Mouse (Mus musculus) forebrain, postnatal 0 days (tissue): Measurements from ENCODE around the gene Zfp326. TPM values are rescaled to one million over a fixed set of nuclear protein-coding genes. Genes with fewer than 3 reads are reported as not detected.

ENCODE experiments used
- ATAC-seq: fragments of 200-750 bp; cut with Nextera tagmentation; 2 replicates; pipeline ENCODE4 v1.8.0; 2017; ENCODE audit warnings: mild to moderate bottlenecking, moderate library complexity
- DNase-seq: peaks from one replicate; pipeline ENCODE4 v3.0.0-alpha.2; 2015
- H3K27ac ChIP-seq: fragments of 300-500 bp; sonication (generic); 2 replicates; pipeline ENCODE4 v1.5.1; 2014; ENCODE audit warnings: low read depth, mild to moderate bottlenecking, antibody characterized with exemption, low read length, moderate library complexity, mixed read lengths
- H3K27me3 ChIP-seq: fragments of 300-500 bp; sonication (generic); 2 replicates; pipeline ENCODE4 v1.6.1; 2014; ENCODE audit warnings: mild to moderate bottlenecking, low read length, mixed read lengths; ENCODE audit not compliant: insufficient read depth
- H3K36me3 ChIP-seq: fragments of 300-500 bp; sonication (generic); 2 replicates; pipeline ENCODE4 v1.6.1; 2014; ENCODE audit warnings: mild to moderate bottlenecking, moderate library complexity; ENCODE audit not compliant: insufficient read depth
- H3K4me1 ChIP-seq: fragments of 300-500 bp; sonication (generic); 2 replicates; pipeline ENCODE4 v1.6.1; 2014; ENCODE audit warnings: antibody characterized with exemption; ENCODE audit not compliant: insufficient read depth
- H3K4me2 ChIP-seq: fragments of 300-500 bp; sonication (generic); 2 replicates; pipeline ENCODE4 v1.6.1; 2014; ENCODE audit warnings: low read depth, mild to moderate bottlenecking, moderate library complexity
- H3K4me3 ChIP-seq: fragments of 300-500 bp; sonication (generic); 2 replicates; pipeline ENCODE4 v1.5.1; 2014; ENCODE audit warnings: low read depth, low read length, mixed read lengths
- H3K9ac ChIP-seq: fragments of 300-500 bp; sonication (generic); 2 replicates; pipeline ENCODE4 v1.6.1; 2014; ENCODE audit warnings: mild to moderate bottlenecking
- H3K9me3 ChIP-seq: fragments of 300-500 bp; sonication (generic); 2 replicates; pipeline ENCODE4 v1.6.1; 2016; ENCODE audit warnings: low read length
- CTCF ChIP-seq: sonication (generic); IDR thresholded peaks from 2 replicates; pipeline ENCODE4 v1.5.1; 2016; ENCODE audit warnings: antibody characterized with exemption, control low read depth, low read depth
- WGBS: fragments of 180-500 bp; shearing (Covaris S2); extraction: QIAGEN DNeasy Blood & Tissue Kit; methylation state at CpG from one replicate; pipeline ENCODE4 v1.1.7; 2014; 5-methylcytosine and 5-hydroxymethylcytosine counted together
- polyA plus RNA-seq: library from polyadenylated mRNA; unstranded; fragments of >200 nt; fragmentation: Nextera tagmentation; extraction: Ambion mirVana; gene quantifications from 2 replicates; pipeline ENCODE4 v1.2.1, GENCODE M21; 2015
- total RNA-seq: library from RNA; depleted of rRNA; stranded (reverse); fragments of >200 nt; gene quantifications from 2 replicates; pipeline ENCODE4 v1.2.3, GENCODE M21; 2014

The Zfp326 gene
- total and polyA plus RNA-seq, 2 experiments from 2014 or later = 35.5 to 36.0 TPM

DNA sequence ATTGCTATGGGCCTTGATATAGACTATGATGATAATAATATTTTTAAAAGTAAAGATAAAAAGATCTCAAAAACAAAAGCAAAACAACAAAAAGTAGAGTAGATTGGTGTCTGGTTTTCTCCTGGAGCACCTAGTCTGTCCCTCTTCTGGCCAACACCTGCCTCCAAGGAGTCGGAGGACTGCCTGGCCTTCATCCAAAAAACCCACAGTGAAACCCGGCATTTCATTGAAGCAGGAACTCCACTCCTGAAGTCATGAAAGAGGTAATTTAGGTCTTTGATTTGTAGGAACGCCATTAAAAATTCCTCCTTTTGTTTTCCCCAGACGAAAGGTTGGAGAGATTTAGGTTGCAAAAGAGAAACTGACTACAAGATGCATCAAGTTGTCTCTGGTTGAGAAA, 8.9 kb upstream of the Zfp326 start:
- no peak overlapping the region for H3K9ac ChIP-seq
- no peak for TF ChIP-seq CTCF
- WGBS = 7% methylated on average over 4 of the region's 4 CpGs
- peaks cover 6% of the 10 kb centered on the region; the same call in 1 of the 2 replicates for H3K4me1 ChIP-seq
- H3K27me3 ChIP-seq = no peaks in the 10 kb centered on the region
- H3K4me3 ChIP-seq = no peak overlapping the region
- no peak for ATAC-seq
- no peak overlapping the region for H3K4me2 ChIP-seq
- no peaks in the 10 kb centered on the region for H3K9me3 ChIP-seq
- no peak overlapping the region for H3K27ac ChIP-seq
- DNase-seq = no peak
- no peaks in the 10 kb centered on the region for H3K36me3 ChIP-seq

DNA sequence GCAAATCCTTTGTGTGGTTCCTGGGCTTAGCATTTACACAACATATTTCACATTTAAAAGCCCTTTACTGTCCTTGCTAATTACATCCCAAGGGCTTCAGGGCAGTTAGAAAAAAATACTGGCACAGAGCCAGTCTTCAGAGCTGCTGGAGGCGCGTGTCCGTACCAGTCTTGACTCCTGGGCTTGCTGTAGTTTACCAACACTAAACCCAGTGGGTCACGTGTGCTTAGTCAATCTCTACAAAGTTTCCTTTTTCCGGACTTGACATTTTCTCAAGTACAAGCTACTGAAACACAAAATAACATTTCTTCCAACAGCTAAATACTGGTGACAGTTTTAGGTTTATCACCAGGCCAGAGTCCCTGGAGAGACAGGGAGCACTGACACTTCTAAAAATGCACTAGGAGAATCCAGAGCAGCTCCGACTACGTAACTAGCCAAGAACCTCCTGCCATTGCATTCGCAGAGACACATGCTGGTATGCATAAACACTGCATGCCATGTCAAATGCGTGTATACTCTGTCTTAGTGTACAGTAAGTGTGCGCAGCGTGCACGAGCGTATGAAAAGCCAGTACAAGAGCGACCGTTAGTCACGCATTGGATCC, 8.4 kb upstream of the Zfp326 start:
- Histone ChIP-seq H3K27ac (no peak overlapping the region), H3K4me2 (no peak overlapping the region), H3K27me3 (no peaks in the 10 kb centered on the region), H3K4me1 (peaks cover 6% of the 10 kb centered on the region; the same call in 1 of the 2 replicates), H3K4me3 (no peak overlapping the region), H3K36me3 (no peaks in the 10 kb centered on the region), H3K9me3 (no peaks in the 10 kb centered on the region), H3K9ac (no peak overlapping the region)
- no peak for TF ChIP-seq CTCF
- DNase-seq (peak; percentile 27), ATAC-seq (peak; percentile 14; the same call in 1 of the 2 replicates)
- WGBS = 47% methylated on average over 16 of the region's 16 CpGs

- Histone ChIP-seq H3K9ac (no peak overlapping the region), H3K27ac (no peak overlapping the region), H3K36me3 (no peaks in the 10 kb centered on the region), H3K9me3 (no peaks in the 10 kb centered on the region), H3K27me3 (no peaks in the 10 kb centered on the region), H3K4me1 (peaks cover 6% of the 10 kb centered on the region; the same call in 1 of the 2 replicates), H3K4me3 (no peak overlapping the region), H3K4me2 (no peak overlapping the region)
- DNase-seq = peak; percentile 91
- ATAC-seq = peak; percentile 82
- peak; percentile 96 for TF ChIP-seq CTCF
- 7% methylated on average over 3 of the region's 3 CpGs for WGBS
These were observed 7.8 kb upstream of the Zfp326 start for GRCm38 (mm10) chr5:105868593-105868992.

GRCm38 (mm10) chr5:105869739-105870138, 6.6 kb upstream of the Zfp326 start:
- Histone ChIP-seq H3K4me3 (no peak overlapping the region), H3K9me3 (no peaks in the 10 kb centered on the region), H3K4me2 (no peak overlapping the region), H3K36me3 (no peaks in the 10 kb centered on the region), H3K4me1 (peaks cover 6% of the 10 kb centered on the region; the same call in 1 of the 2 replicates), H3K27me3 (no peaks in the 10 kb centered on the region), H3K27ac (no peak overlapping the region), H3K9ac (no peak overlapping the region)
- ATAC-seq (no peak), DNase-seq (no peak)
- TF ChIP-seq CTCF = no peak
- WGBS = 86% methylated on average over 7 of the region's 7 CpGs

DNA sequence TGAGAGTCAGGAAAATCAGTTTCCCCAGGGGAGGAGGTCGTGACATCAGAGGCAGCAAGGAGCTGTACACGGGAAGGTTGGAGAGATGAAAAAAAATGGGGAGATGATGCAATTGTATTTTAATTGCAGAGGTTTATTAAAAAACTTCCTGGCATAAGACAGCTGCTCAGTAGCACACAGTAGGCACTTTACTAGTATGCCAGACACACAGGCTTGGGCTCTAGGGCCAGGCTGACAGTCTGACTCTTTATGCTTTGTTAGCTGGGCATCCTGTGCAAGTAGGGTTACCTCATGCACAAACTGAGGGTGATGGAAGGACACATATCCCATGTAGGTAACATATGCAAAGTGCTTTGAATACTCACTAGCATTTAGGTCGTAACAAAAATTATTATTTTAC, 5.2 kb upstream of the Zfp326 start:
- Histone ChIP-seq H3K36me3 (no peaks in the 10 kb centered on the region), H3K4me3 (no peak overlapping the region), H3K9ac (no peak overlapping the region), H3K4me2 (no peak overlapping the region), H3K4me1 (peaks cover 6% of the 10 kb centered on the region; the same call in 1 of the 2 replicates), H3K9me3 (no peaks in the 10 kb centered on the region), H3K27me3 (no peaks in the 10 kb centered on the region), H3K27ac (no peak overlapping the region)
- no peak for ATAC-seq
- TF ChIP-seq CTCF = no peak
- WGBS = 76% methylated on average over 3 of the region's 3 CpGs
- DNase-seq = no peak

- no peak overlapping the region for H3K9ac ChIP-seq
- no peak overlapping the region for H3K27ac ChIP-seq
- H3K27me3 ChIP-seq = no peaks in the 10 kb centered on the region
- H3K36me3 ChIP-seq = no peaks in the 10 kb centered on the region
- 85% methylated on average over 8 of the region's 8 CpGs for WGBS
- no peak overlapping the region for H3K4me2 ChIP-seq
- TF ChIP-seq CTCF = no peak
- no peak for ATAC-seq
- DNase-seq = no peak
- no peak overlapping the region for H3K4me3 ChIP-seq
- no peaks in the 10 kb centered on the region for H3K9me3 ChIP-seq
- H3K4me1 ChIP-seq = peaks cover 6% of the 10 kb centered on the region; the same call in 1 of the 2 replicates
These were observed 4.2 kb upstream of the Zfp326 start for GRCm38 (mm10) chr5:105872176-105872575.

GRCm38 (mm10) chr5:105872916-105873315, 3.4 kb upstream of the Zfp326 start:
- DNase-seq = no peak
- H3K4me2 ChIP-seq = no peak overlapping the region
- no peak overlapping the region for H3K4me3 ChIP-seq
- no peak overlapping the region for H3K27ac ChIP-seq
- H3K27me3 ChIP-seq = no peaks in the 10 kb centered on the region
- no peaks in the 10 kb centered on the region for H3K9me3 ChIP-seq
- WGBS = 57% methylated on average over 7 of the region's 7 CpGs
- H3K4me1 ChIP-seq = peaks cover 8% of the 10 kb centered on the region; the same call in 1 of the 2 replicates
- no peak overlapping the region for H3K9ac ChIP-seq
- TF ChIP-seq CTCF = no peak
- ATAC-seq = no peak
- no peaks in the 10 kb centered on the region for H3K36me3 ChIP-seq
